Mouse (Mus musculus) MEL (cell line): ENCODE data around the gene Itgbl1. TPM values are rescaled to one million over a fixed set of nuclear protein-coding genes. Genes with fewer than 3 reads are reported as not detected.

ENCODE experiments used
- DNase-seq: peaks from one replicate; pipeline ENCODE4 v3.0.0; 2011; ENCODE audit warnings: low read depth, low spot score
- H3K27ac ChIP-seq: 2 replicates; pipeline ENCODE4 v1.5.1; 2012; ENCODE audit warnings: low read depth, mild to moderate bottlenecking, control low read depth, low read length, moderate library complexity; ENCODE audit not compliant: control insufficient read depth
- H3K27me3 ChIP-seq, 2 experiments: fragments of 150-350 bp in 1 of 2; sonication (generic) in 1 of 2; 2 replicates each; pipeline ENCODE4 v1.6.1; 2012; ENCODE audit warnings: low read length in 2 of 2, mild to moderate bottlenecking in 2 of 2, improper control_type of control experiment in 1 of 2, moderate library complexity in 1 of 2; ENCODE audit not compliant: insufficient read depth in 2 of 2, control insufficient read depth in 1 of 2
- H3K36me3 ChIP-seq, 2 experiments: 2 replicates each; pipeline ENCODE4 v1.6.1; 2012 to 2014; ENCODE audit warnings: low read length in 2 of 2, improper control_type of control experiment in 1 of 2, inconsistent platforms in 1 of 2, mild to moderate bottlenecking in 1 of 2; ENCODE audit not compliant: insufficient read depth in 2 of 2, control insufficient read depth in 1 of 2
- H3K4me1 ChIP-seq, 2 experiments: fragments of 150-350 bp in 1 of 2; sonication (generic) in 1 of 2; 2 replicates each; pipeline ENCODE4 v1.6.1; 2012; ENCODE audit warnings: low read length in 2 of 2, improper control_type of control experiment in 1 of 2, mild to moderate bottlenecking in 1 of 2; ENCODE audit not compliant: insufficient read depth in 2 of 2, control insufficient read depth in 1 of 2
- H3K4me3 ChIP-seq, 2 experiments: fragments of 150-350 bp in 1 of 2; sonication (generic) in 1 of 2; 2 replicates each; pipeline ENCODE4 v1.5.1; 2012; ENCODE audit warnings: low read depth in 2 of 2, low read length in 2 of 2, mild to moderate bottlenecking in 2 of 2, moderate library complexity in 2 of 2, control low read depth in 1 of 2, improper control_type of control experiment in 1 of 2; ENCODE audit not compliant: control insufficient read depth in 1 of 2, insufficient read depth in 1 of 2
- H3K79me2 ChIP-seq: 2 replicates; pipeline ENCODE4 v1.6.1; 2012; ENCODE audit warnings: mild to moderate bottlenecking, low read length, moderate library complexity; ENCODE audit not compliant: control insufficient read depth, poor library complexity, insufficient read depth
- H3K9ac ChIP-seq: 2 replicates; pipeline ENCODE4 v1.6.1; 2012; ENCODE audit warnings: low read depth, mild to moderate bottlenecking, control low read depth, low read length, moderate library complexity; ENCODE audit not compliant: control insufficient read depth, poor library complexity, severe bottlenecking
- H3K9me3 ChIP-seq: fragments of 150-350 bp; sonication (generic); replicated peaks from 2 replicates; pipeline ENCODE4 v1.6.1; 2012; ENCODE audit warnings: mild to moderate bottlenecking, low read length, improper control_type of control experiment, moderate library complexity; ENCODE audit not compliant: insufficient read depth
- BHLHE40 ChIP-seq: IDR thresholded peaks from 2 replicates; pipeline ENCODE4 v1.6.1; 2012; ENCODE audit warnings: low read depth, mild to moderate bottlenecking, inconsistent platforms, low read length, improper control_type of control experiment, borderline replicate concordance
- CHD2 ChIP-seq: IDR thresholded peaks from 2 replicates; pipeline ENCODE4 v1.6.1; 2011; ENCODE audit warnings: low read length, improper control_type of control experiment
- GABPA ChIP-seq: IDR thresholded peaks from 2 replicates; pipeline ENCODE4 v1.6.1; 2012; ENCODE audit warnings: low read depth, mild to moderate bottlenecking, inconsistent platforms, low read length, improper control_type of control experiment, moderate library complexity
- GATA1 ChIP-seq: IDR thresholded peaks from 2 replicates; pipeline ENCODE4 v1.6.1; 2011; ENCODE audit warnings: low read depth, low read length, improper control_type of control experiment
- JUND ChIP-seq: IDR thresholded peaks from 2 replicates; pipeline ENCODE4 v1.6.1; 2011; ENCODE audit warnings: low read depth, mild to moderate bottlenecking, improper control_type of control experiment, low read length
- KAT2A ChIP-seq: conservative IDR thresholded peaks from 2 replicates; pipeline ENCODE4 v1.6.1; 2012; ENCODE audit warnings: low read depth, low read length, improper control_type of control experiment, inconsistent platforms
- MAX ChIP-seq: IDR thresholded peaks from 2 replicates; pipeline ENCODE4 v1.6.1; 2011; ENCODE audit warnings: low read length, improper control_type of control experiment
- MEF2A ChIP-seq: IDR thresholded peaks from 2 replicates; pipeline ENCODE4 v1.6.1; 2014; ENCODE audit warnings: low read depth, mild to moderate bottlenecking, inconsistent platforms, low read length, improper control_type of control experiment; ENCODE audit not compliant: poor library complexity, insufficient replicate concordance, severe bottlenecking; ENCODE audit errors: extremely low read depth
- NRF1 ChIP-seq: IDR thresholded peaks from 2 replicates; pipeline ENCODE4 v1.6.1; 2014; ENCODE audit warnings: low read depth, mild to moderate bottlenecking, inconsistent platforms, low read length, improper control_type of control experiment, moderate library complexity; ENCODE audit not compliant: poor library complexity, insufficient read depth, severe bottlenecking
- POLR2AphosphoS2 ChIP-seq: IDR thresholded peaks from 2 replicates; pipeline ENCODE4 v1.6.1; 2011; ENCODE audit warnings: low read length, improper control_type of control experiment
- POLR2AphosphoS5 ChIP-seq: IDR thresholded peaks from 2 replicates; pipeline ENCODE4 v1.6.1; 2012; ENCODE audit warnings: low read depth, borderline replicate concordance, mild to moderate bottlenecking, inconsistent platforms, low read length, moderate library complexity, mixed read lengths
- RCOR1 ChIP-seq: IDR thresholded peaks from 2 replicates; pipeline ENCODE4 v1.6.1; 2012; ENCODE audit warnings: low read depth, mild to moderate bottlenecking, inconsistent platforms, low read length, improper control_type of control experiment
- TAL1 ChIP-seq: IDR thresholded peaks from 2 replicates; pipeline ENCODE4 v1.6.1; 2012; ENCODE audit warnings: mild to moderate bottlenecking, inconsistent platforms, low read length, moderate library complexity, mixed read lengths
- USF1 ChIP-seq: IDR thresholded peaks from 2 replicates; pipeline ENCODE4 v1.6.1; 2014; ENCODE audit warnings: low read depth, mild to moderate bottlenecking, inconsistent platforms, low read length, improper control_type of control experiment, moderate library complexity
- ZKSCAN1 ChIP-seq: IDR thresholded peaks from 2 replicates; pipeline ENCODE4 v1.6.1; 2012; ENCODE audit warnings: low read depth, mild to moderate bottlenecking, inconsistent platforms, low read length, improper control_type of control experiment, moderate library complexity
- ZMIZ1 ChIP-seq: IDR thresholded peaks from 2 replicates; pipeline ENCODE4 v1.6.1; 2012; ENCODE audit warnings: low read depth, mild to moderate bottlenecking, inconsistent platforms, low read length, improper control_type of control experiment, moderate library complexity
- polyA plus RNA-seq, 2 experiments: library from polyadenylated mRNA; stranded (reverse) in 1 of 2; unstranded in 1 of 2; fragments of >175 nt in 1 of 2; fragments of >200 nt in 1 of 2; gene quantifications; 2 replicates each; pipeline versions ENCODE4 v1.2.1 to v1.2.4; 2012; ENCODE audit warnings: low replicate concordance in 2 of 2, low read depth in 1 of 2; ENCODE audit not compliant: insufficient read length in 2 of 2, insufficient read depth in 1 of 2, missing spikeins in 1 of 2
- total RNA-seq: library from RNA; depleted of rRNA; stranded (reverse); fragments of 300-350 nt; gene quantifications from 2 replicates; pipeline ENCODE4 v1.2.3, GENCODE M21; 2012; rRNA removed

Gene Itgbl1
- total and polyA plus RNA-seq, 3 experiments, result not detected

GRCm38 (mm10) chr14:123990591-123991195 lies 330.9 kb downstream of the Itgbl1 start:
- no peaks in the 10 kb centered on the region for H3K4me1 ChIP-seq
- H3K9ac ChIP-seq, result no peak overlapping the region
- H3K27ac ChIP-seq, result no peak overlapping the region

More at GRCm38 (mm10) chr14:123990591-123991195, 330.9 kb downstream of the Itgbl1 start:
- H3K9me3 ChIP-seq, result no peaks in the 10 kb centered on the region
- no peak overlapping the region for H3K4me3 ChIP-seq
- no peaks in the 10 kb centered on the region for H3K27me3 ChIP-seq
- H3K79me2 ChIP-seq, result no peaks in the 10 kb centered on the region
- no peaks in the 10 kb centered on the region for H3K36me3 ChIP-seq
- no peak for TF ChIP-seq GABPA
- TF ChIP-seq CHD2, result no peak
- no peak for TF ChIP-seq ZMIZ1
- no peak for TF ChIP-seq ZKSCAN1
- TF ChIP-seq MAX, result no peak
- TF ChIP-seq GATA1, result no peak
- TF ChIP-seq BHLHE40, result no peak
- no peak for TF ChIP-seq POLR2AphosphoS5
- TF ChIP-seq RCOR1, result no peak
- no peak for TF ChIP-seq KAT2A
- TF ChIP-seq USF1, result no peak
- TF ChIP-seq TAL1, result no peak
- no peak for TF ChIP-seq JUND
- TF ChIP-seq NRF1, result no peak
- no peak for TF ChIP-seq POLR2AphosphoS2
- no peak for TF ChIP-seq MEF2A
- no peak for DNase-seq

Other genes with a start within 250 kb of the Itgbl1 start
- not detected in 2 replicates for gene Nalcn, start 32.8 kb upstream of the Itgbl1 start, total RNA-seq
- under 1 TPM in 1 of 2 experiments, not detected in 1; 0.03 TPM for gene Nalcn, start 32.8 kb upstream of the Itgbl1 start, polyA plus RNA-seq